Mouse (Mus musculus): ENCODE data around the gene Ntsr2.

GRCm38 (mm10) chr12:16646780-16647409, 6.3 kb upstream of the Ntsr2 start:
- TF ChIP-seq CTCF (IDR thresholded peaks at IDR 0.05; ENCODE audit: low read depth) (no peak), EP300 (optimal IDR thresholded peaks at IDR 0.05) (no peak)

All from stomach, postnatal 0 days (tissue).